Mouse (Mus musculus) erythroblast, embryonic 14.5 days (primary cell): ENCODE data around the gene Cadm4.
"Not testable (repeated sequence)": the region's sequence is repeated elsewhere in the genome, so short reads cannot be mapped to it uniquely, and the experiment has no call there.

Experiments used
- GATA1 ChIP-seq: IDR thresholded peaks from 2 replicates; pipeline ENCODE4 v1.6.1; 2012; ENCODE audit warnings: low read length, inconsistent platforms, mixed read lengths
- TAL1 ChIP-seq: IDR thresholded peaks from 3 replicates; pipeline ENCODE4 v1.6.1; 2012; ENCODE audit warnings: low read length, inconsistent platforms, mixed read lengths

GRCm38 (mm10) chr7:24520054-24520453, 38.2 kb downstream of the Cadm4 start:
- TF ChIP-seq TAL1, GATA1: not testable (repeated sequence)
